Mouse (Mus musculus) gastrocnemius, postnatal 10 days (tissue): Measurements from ENCODE around the gene Tex52. TPM values are rescaled to one million over a fixed set of nuclear protein-coding genes. Genes with fewer than 3 reads are reported as not detected.

Source experiments
- DNase-seq: peaks from one replicate; pipeline ENCODE4 v3.0.0; 2021; ENCODE audit warnings: mixed read lengths
- total RNA-seq, 2 experiments: library from RNA; stranded (reverse); gene quantifications; 2 replicates each; pipeline ENCODE4 v1.2.3; 2021

Gene Tex52
- total RNA-seq, 2 experiments from 2014 or later: 0.36 TPM; not detected in 1

DNA sequence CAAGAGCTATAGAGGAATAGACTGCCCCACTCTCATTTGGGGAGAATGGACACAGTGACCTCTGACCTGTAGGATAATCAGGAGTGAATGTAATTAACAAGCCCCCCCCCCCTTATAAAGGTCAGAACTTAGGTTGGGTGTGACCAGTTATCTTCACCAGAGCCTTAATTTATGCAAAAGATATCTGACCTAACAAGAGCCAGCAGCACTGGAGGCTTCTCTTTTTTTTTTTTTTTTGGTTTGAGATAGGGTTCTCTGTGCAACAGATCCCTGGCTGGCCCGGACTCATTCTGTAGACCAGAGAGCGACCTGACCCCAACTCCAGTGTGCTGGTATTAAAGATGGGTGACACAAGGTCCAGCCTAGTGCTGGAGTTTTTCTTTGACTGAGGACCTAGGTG is 54.0 kb downstream of the Tex52 start:
- DNase-seq: no peak

GRCm38 (mm10) chr6:128429826-128430225 is 54.6 kb downstream of the Tex52 start:
- no peak for DNase-seq

- DNase-seq: no peak
Observed at GRCm38 (mm10) chr6:128432356-128432915, 57.2 kb downstream of the Tex52 start.

DNA sequence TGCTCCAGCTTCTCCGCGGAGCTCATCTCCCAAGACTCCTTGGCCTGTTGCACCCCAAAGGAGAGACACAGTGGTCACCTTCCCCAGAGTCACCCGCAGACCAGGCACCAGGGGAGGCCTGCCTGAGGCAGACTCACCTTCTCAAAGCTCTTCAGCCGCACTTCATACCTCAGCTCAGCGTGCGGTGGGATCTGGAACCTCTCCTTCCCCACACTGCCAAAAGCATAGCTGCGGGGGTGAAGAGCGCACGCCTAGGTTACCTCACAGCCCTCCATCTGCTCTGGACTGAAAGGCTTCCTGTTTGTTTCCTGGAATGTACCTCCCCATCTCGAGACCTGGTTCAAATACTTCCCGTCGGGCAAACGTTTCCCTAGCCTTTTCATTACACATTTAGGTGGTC is 58.3 kb downstream of the Tex52 start:
- no peak for DNase-seq

Other genes starting within 250 kb of the Tex52 start
- 100 to 1,000 TPM; 109 to 119 TPM for gene Tspan9, start 231.9 kb upstream of the Tex52 start, total RNA-seq
- 10 to 100 TPM; 13.2 to 14.5 TPM for gene Tead4, start 74.6 kb upstream of the Tex52 start, total RNA-seq
- 10 to 100 TPM in 1 of 2 experiments, 1 to 10 TPM in 1; 10.0 to 13.0 TPM for gene Tulp3, start 19.6 kb upstream of the Tex52 start, total RNA-seq
- gene Rhno1, start 12.5 kb upstream of the Tex52 start, total RNA-seq: 10 to 100 TPM; 12.8 to 16.2 TPM
- gene Foxm1, start 12.5 kb upstream of the Tex52 start, total RNA-seq: 10 to 100 TPM in 1 of 2 experiments, 1 to 10 TPM in 1; 8.6 to 10.4 TPM
- not detected for gene Gm44596, start within 50 bp of the Tex52 start, total RNA-seq
- gene Nrip2, start 23.8 kb downstream of the Tex52 start, total RNA-seq: 1 to 10 TPM; 3.3 to 3.4 TPM
- 10 to 100 TPM; 21.6 to 24.9 TPM for gene Itfg2, start 49.5 kb downstream of the Tex52 start, total RNA-seq
- 10 to 100 TPM; 88.1 to 90.8 TPM for gene Fkbp4, start 63.2 kb downstream of the Tex52 start, total RNA-seq
- 1 to 10 TPM in 1 of 2 experiments, under 1 TPM in 1; 0.07 to 1.8 TPM for gene Pzp, start 151.3 kb downstream of the Tex52 start, total RNA-seq
- not detected for gene A2ml1, start 206.2 kb downstream of the Tex52 start, total RNA-seq
- not detected for gene Klrb1a, start 248.1 kb downstream of the Tex52 start, total RNA-seq